Mouse (Mus musculus) bone marrow macrophage, adult 2 months (primary cell): ENCODE data around the gene Fam163a.

Source experiments
- CTCF ChIP-seq: IDR thresholded peaks from 2 replicates; pipeline ENCODE4 v1.5.1; 2012; ENCODE audit warnings: low read depth, mild to moderate bottlenecking, low read length, moderate library complexity
- POLR2A ChIP-seq: IDR thresholded peaks from 2 replicates; pipeline ENCODE4 v1.6.1; 2012; ENCODE audit warnings: mild to moderate bottlenecking, low read depth, low read length, borderline replicate concordance

GRCm38 (mm10) chr1:156044211-156044611, 160.6 kb downstream of the Fam163a start:
- TF ChIP-seq CTCF, result no peak
- TF ChIP-seq POLR2A, result no peak
